Mouse (Mus musculus) midbrain, embryonic 14.5 days (tissue): ENCODE measurements around the gene Phlpp2. TPM values are rescaled to one million over a fixed set of nuclear protein-coding genes. Genes with fewer than 3 reads are reported as not detected.

ENCODE experiments used
- ATAC-seq: fragments of 200-750 bp; cut with Nextera tagmentation; 2 replicates; pipeline ENCODE4 v1.8.0; 2017; ENCODE audit warnings: moderate number of reproducible peaks, moderate library complexity; ENCODE audit not compliant: low FRiP score, low TSS enrichment
- DNase-seq: peaks from one replicate; pipeline ENCODE4 v3.0.0-alpha.2; 2015
- H3K27ac ChIP-seq: fragments of 300-500 bp; sonication (generic); replicated peaks from 2 replicates; pipeline ENCODE4 v1.5.1; 2014; ENCODE audit warnings: mild to moderate bottlenecking, low read depth, low read length, moderate library complexity
- H3K27me3 ChIP-seq: fragments of 300-500 bp; sonication (generic); 2 replicates; pipeline ENCODE4 v1.6.1; 2014; ENCODE audit warnings: low read length, control low read depth, mixed read lengths; ENCODE audit not compliant: control insufficient read depth, insufficient read depth
- H3K36me3 ChIP-seq: fragments of 300-500 bp; sonication (generic); 2 replicates; pipeline ENCODE4 v1.6.1; 2014; ENCODE audit warnings: low read length, control low read depth; ENCODE audit not compliant: control insufficient read depth, insufficient read depth
- H3K4me1 ChIP-seq: fragments of 300-500 bp; sonication (generic); 2 replicates; pipeline ENCODE4 v1.6.1; 2014; ENCODE audit warnings: mild to moderate bottlenecking, antibody characterized with exemption, low read length, control low read depth; ENCODE audit not compliant: control insufficient read depth, insufficient read depth
- H3K4me2 ChIP-seq: fragments of 300-500 bp; sonication (generic); 2 replicates; pipeline ENCODE4 v1.6.1; 2014; ENCODE audit warnings: mild to moderate bottlenecking, low read length, moderate library complexity
- H3K4me3 ChIP-seq: fragments of 300-500 bp; sonication (generic); replicated peaks from 2 replicates; pipeline ENCODE4 v1.5.1; 2014; ENCODE audit warnings: low read depth, low read length
- H3K9ac ChIP-seq: fragments of 300-500 bp; sonication (generic); replicated peaks from 2 replicates; pipeline ENCODE4 v1.6.1; 2014; ENCODE audit warnings: mild to moderate bottlenecking, low read length, moderate library complexity
- H3K9me3 ChIP-seq: fragments of 300-500 bp; sonication (generic); 2 replicates; pipeline ENCODE4 v1.6.1; 2016; ENCODE audit warnings: low read length, control low read depth, mixed read lengths; ENCODE audit not compliant: control insufficient read depth
- WGBS: fragments of 180-500 bp; shearing (Covaris S2); extraction: QIAGEN DNeasy Blood & Tissue Kit; methylation state at CpG from one replicate; pipeline ENCODE4 v1.1.7; 2014; 5-methylcytosine and 5-hydroxymethylcytosine counted together
- polyA plus RNA-seq: library from polyadenylated mRNA; unstranded; fragments of >200 nt; fragmentation: Nextera tagmentation; extraction: Ambion mirVana; gene quantifications from 2 replicates; pipeline ENCODE4 v1.2.1, GENCODE M21; 2014

Phlpp2 gene
- polyA plus RNA-seq = 5.7 and 6.4 TPM in 2 replicates

DNA sequence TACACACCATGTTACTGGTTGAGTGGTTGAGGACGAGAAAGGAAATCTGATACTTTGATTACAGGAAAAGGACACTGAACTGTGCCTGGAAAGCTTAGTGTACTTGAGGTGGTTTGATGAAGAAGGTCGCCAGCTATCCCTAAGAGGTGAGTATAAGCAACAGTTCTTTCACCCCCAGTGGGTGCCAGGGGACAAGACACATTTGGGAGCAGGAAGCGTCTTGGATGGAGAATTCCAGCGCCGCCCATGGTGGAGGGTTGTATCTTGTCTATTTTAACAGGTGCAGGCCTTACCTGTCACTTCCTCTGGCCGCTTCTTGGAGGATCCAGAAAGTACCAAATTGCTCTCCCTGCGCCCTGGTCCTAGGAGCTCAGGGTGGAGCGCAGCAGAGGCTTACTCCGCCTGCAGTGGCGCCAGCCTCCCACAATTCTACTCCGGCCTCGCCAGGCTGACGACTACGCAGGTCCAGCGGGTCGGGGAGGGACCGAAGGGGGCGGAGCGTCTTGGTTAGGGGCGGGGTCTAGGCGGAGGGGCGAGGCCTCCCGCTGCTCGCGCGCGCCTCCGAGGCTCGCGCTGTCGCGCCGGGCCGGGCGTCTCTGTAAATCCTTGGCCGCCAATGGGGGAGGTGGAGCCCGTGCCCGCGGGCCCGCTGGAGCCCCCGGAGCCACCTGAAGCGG is at the start of gene Phlpp2:
Gene Phlpp2 (plus strand): TSS at position 540 of the 677 bp plus-strand sequence.
- peak within 1 kb of the TSS; percentile 93 for H3K9ac ChIP-seq
- H3K27ac ChIP-seq = peak within 1 kb of the TSS; percentile 90
- 2% methylated on average over 42 of the region's 42 CpGs for WGBS
- H3K4me1 ChIP-seq = peaks cover 9% of the 10 kb centered on the region; the same call in 1 of the 2 replicates
- DNase-seq (peak; percentile 96), ATAC-seq (peak; percentile 97)
- H3K4me3 ChIP-seq = peak within 1 kb of the TSS; percentile 98
- H3K27me3 ChIP-seq = no peaks in the 10 kb centered on the region
- no peaks in the 10 kb centered on the region for H3K9me3 ChIP-seq
- peak within 1 kb of the TSS; percentile 81 for H3K4me2 ChIP-seq
- peaks cover 12% of the 10 kb centered on the region for H3K36me3 ChIP-seq

DNA sequence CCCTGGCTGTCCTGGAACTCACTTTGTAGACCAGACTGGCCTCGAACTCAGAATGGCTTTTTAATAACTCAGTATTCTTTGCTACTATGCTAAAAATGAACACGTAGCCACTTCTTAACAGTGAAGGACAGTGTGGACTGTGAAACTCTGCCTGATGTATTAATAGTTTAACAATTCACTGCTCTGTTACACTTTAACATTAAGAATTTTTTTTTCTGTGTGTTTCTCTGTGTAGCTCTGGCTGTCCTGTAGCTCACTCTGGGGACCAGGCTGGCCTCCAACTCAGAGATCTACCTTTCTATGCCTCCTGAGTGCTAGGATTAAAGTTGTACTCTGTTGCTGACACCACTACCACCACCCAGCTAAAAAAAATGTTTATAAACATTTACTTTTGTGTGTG is 44.8 kb upstream of the Phlpp2 start:
- Histone ChIP-seq H3K27me3 (no peaks in the 10 kb centered on the region), H3K36me3 (peaks cover 14% of the 10 kb centered on the region; the same call in 1 of the 2 replicates), H3K4me2 (no peak overlapping the region), H3K27ac (no peak overlapping the region), H3K9ac (no peak overlapping the region), H3K9me3 (no peaks in the 10 kb centered on the region), H3K4me1 (no peaks in the 10 kb centered on the region), H3K4me3 (no peak overlapping the region)
- DNase-seq (no peak), ATAC-seq (no peak)
- WGBS = 97% methylated on average over 2 of the region's 2 CpGs

DNA sequence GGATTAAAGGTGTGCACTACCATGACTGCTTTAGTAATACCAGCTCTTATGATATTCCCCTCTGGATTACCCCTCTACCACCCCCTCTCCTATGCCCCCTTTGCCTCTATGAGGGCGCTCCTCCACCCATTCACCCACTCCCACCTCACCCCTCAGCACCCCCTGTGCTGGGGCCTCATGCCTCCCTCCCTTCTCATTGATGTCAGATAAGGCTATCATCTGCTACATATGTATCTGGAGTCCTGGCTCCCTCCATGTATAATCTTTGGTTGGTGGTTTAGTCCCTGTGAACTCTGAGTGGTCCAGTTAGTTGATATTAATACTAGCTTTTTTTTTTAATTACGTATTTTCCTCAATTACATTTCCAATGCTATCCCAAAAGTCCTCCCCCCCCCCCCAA is 28.5 kb upstream of the Phlpp2 start:
- Histone ChIP-seq H3K36me3 (peaks cover 38% of the 10 kb centered on the region), H3K27ac (no peak overlapping the region), H3K4me2 (no peak overlapping the region), H3K4me1 (no peaks in the 10 kb centered on the region), H3K27me3 (no peaks in the 10 kb centered on the region), H3K9ac (no peak overlapping the region), H3K4me3 (no peak overlapping the region), H3K9me3 (no peaks in the 10 kb centered on the region)
- DNase-seq (no peak), ATAC-seq (no peak)
- WGBS = 95% methylated on average over 2 of the region's 2 CpGs

DNA sequence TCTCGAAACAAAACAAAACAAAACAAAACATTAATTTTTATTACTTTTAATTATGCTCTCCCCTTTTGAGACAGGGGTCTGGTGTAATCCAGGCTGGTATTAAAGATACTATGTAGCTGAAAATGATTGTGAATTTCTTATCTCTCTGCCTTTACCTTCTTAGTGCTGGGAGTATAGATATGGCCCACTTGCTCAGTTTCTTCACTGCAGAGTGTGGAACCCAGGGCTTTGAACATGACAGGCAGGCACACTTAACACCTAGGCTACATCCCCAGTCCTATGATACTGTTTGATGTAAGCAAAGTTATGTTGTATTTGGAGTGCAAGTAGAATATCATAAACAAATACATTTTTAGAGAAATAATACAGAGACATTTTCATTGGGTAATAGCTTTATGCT is 25.9 kb upstream of the Phlpp2 start:
- 97% methylated on average over 1 of the region's 1 CpGs for WGBS

DNA sequence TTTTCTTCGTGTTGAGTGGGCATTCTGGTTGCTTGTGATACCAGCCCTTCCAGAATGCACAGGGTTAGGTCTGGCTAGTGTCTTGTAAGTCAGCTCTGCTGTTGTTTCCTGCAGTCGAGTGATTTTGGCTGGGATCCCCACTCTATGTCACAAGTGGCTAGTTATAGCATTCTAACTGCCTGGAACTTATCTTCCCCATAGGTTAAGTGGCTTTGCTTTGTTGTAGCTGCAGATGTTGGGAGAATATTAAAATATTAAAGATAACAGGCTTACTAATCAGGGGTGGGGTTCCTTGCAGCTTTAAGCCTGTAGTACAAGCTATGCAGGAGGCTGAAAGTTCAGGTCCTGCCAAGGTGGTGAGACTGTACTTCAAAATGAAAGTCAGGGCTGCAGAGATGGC is 20.5 kb upstream of the Phlpp2 start:
- Histone ChIP-seq H3K4me3 (no peak overlapping the region), H3K9ac (no peak overlapping the region), H3K27me3 (no peaks in the 10 kb centered on the region), H3K27ac (no peak overlapping the region), H3K4me1 (no peaks in the 10 kb centered on the region), H3K36me3 (peaks cover 83% of the 10 kb centered on the region), H3K4me2 (no peak overlapping the region), H3K9me3 (no peaks in the 10 kb centered on the region)
- no peak for ATAC-seq
- 90% methylated on average over 2 of the region's 2 CpGs for WGBS
- no peak for DNase-seq

More for the DNA sequence above, 25.9 kb upstream of the Phlpp2 start:
- no peaks in the 10 kb centered on the region for H3K9me3 ChIP-seq
- no peak overlapping the region for H3K4me3 ChIP-seq
- no peaks in the 10 kb centered on the region for H3K27me3 ChIP-seq
- DNase-seq (no peak), ATAC-seq (no peak)
- no peaks in the 10 kb centered on the region for H3K4me1 ChIP-seq
- H3K27ac ChIP-seq = no peak overlapping the region
- H3K36me3 ChIP-seq = peaks cover 53% of the 10 kb centered on the region
- no peak overlapping the region for H3K4me2 ChIP-seq
- H3K9ac ChIP-seq = no peak overlapping the region

DNA sequence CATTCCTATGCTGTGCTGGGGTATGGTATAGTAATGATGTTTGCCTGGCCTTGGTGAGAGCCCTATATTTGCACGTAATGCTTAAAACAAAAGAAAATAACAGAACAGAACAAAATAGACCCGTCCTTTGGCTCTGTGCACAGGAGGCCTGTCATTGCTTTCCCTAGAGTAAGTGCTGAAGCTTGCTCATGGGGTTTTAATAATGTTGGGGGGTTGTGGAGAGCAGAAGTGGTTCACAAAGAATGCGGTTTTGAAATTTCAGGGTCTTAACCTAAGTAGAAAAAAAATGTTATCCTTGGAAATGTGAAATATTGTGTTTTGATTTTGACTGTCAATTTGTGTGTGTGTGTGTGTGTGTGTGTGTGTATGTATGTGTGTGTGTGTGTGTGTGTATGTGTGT is 19.4 kb upstream of the Phlpp2 start:
- Histone ChIP-seq H3K9me3 (no peaks in the 10 kb centered on the region), H3K4me1 (no peaks in the 10 kb centered on the region), H3K36me3 (peaks cover 80% of the 10 kb centered on the region), H3K9ac (no peak overlapping the region), H3K4me2 (no peak overlapping the region), H3K27ac (no peak overlapping the region), H3K4me3 (no peak overlapping the region), H3K27me3 (no peaks in the 10 kb centered on the region)
- DNase-seq (no peak), ATAC-seq (no peak)
- WGBS = 99% methylated on average over 3 of the region's 3 CpGs

DNA sequence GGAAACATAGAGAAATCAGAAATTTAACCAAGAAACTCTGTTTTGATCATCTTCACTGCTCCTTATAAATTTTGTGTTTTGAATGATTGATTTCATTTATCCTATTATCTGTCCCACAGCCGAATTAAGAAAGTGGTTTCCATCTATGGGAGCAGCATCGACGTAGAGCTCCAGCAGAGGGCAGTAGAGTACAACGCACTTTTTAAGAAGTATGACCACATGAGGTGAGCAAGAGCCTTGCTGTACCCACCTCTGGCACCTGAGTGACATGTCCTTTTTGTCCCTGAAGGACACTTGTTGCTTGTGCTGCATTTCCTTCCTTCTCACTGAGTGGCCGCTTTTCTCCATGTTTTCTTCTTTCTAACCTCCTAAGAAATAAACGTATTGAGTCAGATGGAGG is 14.9 kb upstream of the Phlpp2 start:
- H3K9me3 ChIP-seq = no peaks in the 10 kb centered on the region
- H3K4me1 ChIP-seq = no peaks in the 10 kb centered on the region
- no peak overlapping the region for H3K4me2 ChIP-seq
- peak; percentile 88 for DNase-seq
- no peak for ATAC-seq
- no peaks in the 10 kb centered on the region for H3K27me3 ChIP-seq
- no peak overlapping the region for H3K4me3 ChIP-seq
- H3K36me3 ChIP-seq = peaks cover 77% of the 10 kb centered on the region
- 48% methylated on average over 6 of the region's 6 CpGs for WGBS
- H3K9ac ChIP-seq = no peak overlapping the region
- no peak overlapping the region for H3K27ac ChIP-seq

DNA sequence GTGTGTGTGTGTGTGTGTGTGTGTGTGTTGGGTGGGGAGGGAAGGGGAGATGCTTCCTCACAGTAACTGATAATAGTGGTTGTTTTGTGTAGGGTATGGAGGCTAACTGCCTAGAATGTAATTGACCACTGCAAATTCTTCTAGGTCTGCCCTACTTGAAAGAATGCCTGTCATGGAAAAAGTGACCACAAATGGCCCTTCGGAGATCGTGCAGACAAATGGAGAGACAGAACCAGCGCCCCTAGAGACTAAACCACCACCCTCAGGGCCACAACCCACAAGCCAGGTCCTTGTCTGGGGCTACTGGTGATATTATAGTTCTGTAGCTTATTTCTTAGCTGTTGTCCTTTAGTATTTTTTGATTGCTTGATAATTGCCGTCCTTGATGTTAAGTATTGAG is 13.8 kb upstream of the Phlpp2 start:
- DNase-seq (no peak), ATAC-seq (no peak)
- Histone ChIP-seq H3K9me3 (no peaks in the 10 kb centered on the region), H3K4me1 (no peaks in the 10 kb centered on the region), H3K36me3 (peaks cover 79% of the 10 kb centered on the region), H3K4me2 (no peak overlapping the region), H3K27me3 (no peaks in the 10 kb centered on the region), H3K27ac (no peak overlapping the region), H3K4me3 (no peak overlapping the region), H3K9ac (no peak overlapping the region)
- 96% methylated on average over 4 of the region's 4 CpGs for WGBS

DNA sequence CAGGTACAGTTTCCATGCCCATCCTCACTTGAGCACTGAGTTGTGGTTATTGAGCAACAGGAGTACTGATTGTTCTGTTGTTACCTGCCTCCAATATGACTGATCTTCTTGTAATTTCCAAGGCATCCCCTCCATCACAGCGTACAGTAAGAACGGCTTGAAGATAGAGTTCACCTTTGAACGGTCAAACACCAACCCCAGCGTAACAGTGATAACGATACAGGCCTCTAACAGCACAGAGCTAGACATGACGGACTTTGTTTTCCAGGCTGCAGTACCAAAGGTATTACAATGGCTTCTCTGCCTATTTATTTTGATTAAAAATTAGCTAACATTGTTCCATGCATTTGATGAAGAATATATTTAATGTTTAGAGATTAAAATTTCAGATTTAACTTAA is 12.9 kb upstream of the Phlpp2 start:
- ATAC-seq = no peak
- peaks cover 79% of the 10 kb centered on the region for H3K36me3 ChIP-seq
- no peak overlapping the region for H3K27ac ChIP-seq
- H3K27me3 ChIP-seq = no peaks in the 10 kb centered on the region
- no peak overlapping the region for H3K9ac ChIP-seq
- no peak overlapping the region for H3K4me3 ChIP-seq
- WGBS = 96% methylated on average over 6 of the region's 6 CpGs
- H3K9me3 ChIP-seq = no peaks in the 10 kb centered on the region
- no peak overlapping the region for H3K4me2 ChIP-seq
- H3K4me1 ChIP-seq = no peaks in the 10 kb centered on the region
- DNase-seq = no peak
